Mouse (Mus musculus) CH12.LX (cell line): ENCODE results near the gene Tbx5.

Experiments used
- CTCF ChIP-seq, 2 experiments: IDR thresholded peaks in 1 of 2; conservative IDR thresholded peaks in 1 of 2; 2 replicates each; pipeline ENCODE4 v1.5.1; 2011 to 2012; ENCODE audit warnings: low read depth in 2 of 2, low read length in 2 of 2, improper control_type of control experiment in 1 of 2, inconsistent platforms in 1 of 2, mild to moderate bottlenecking in 1 of 2, moderate library complexity in 1 of 2
- ELF1 ChIP-seq: IDR thresholded peaks from 2 replicates; pipeline ENCODE4 v1.6.1; 2014; ENCODE audit warnings: low read depth, mild to moderate bottlenecking, inconsistent platforms, low read length, improper control_type of control experiment
- GABPA ChIP-seq: IDR thresholded peaks from 2 replicates; pipeline ENCODE4 v1.6.1; 2012; ENCODE audit warnings: low read depth, low read length, improper control_type of control experiment, inconsistent platforms; ENCODE audit not compliant: insufficient replicate concordance
- MAFK ChIP-seq: IDR thresholded peaks from 2 replicates; pipeline ENCODE4 v1.6.1; 2011; ENCODE audit warnings: low read length, improper control_type of control experiment; ENCODE audit not compliant: insufficient replicate concordance
- MAX ChIP-seq: IDR thresholded peaks from 2 replicates; pipeline ENCODE4 v1.6.1; 2011; ENCODE audit warnings: low read length, improper control_type of control experiment
- NRF1 ChIP-seq: IDR thresholded peaks from 2 replicates; pipeline ENCODE4 v1.6.1; 2014; ENCODE audit warnings: low read depth, mild to moderate bottlenecking, inconsistent platforms, low read length, improper control_type of control experiment, moderate library complexity
- POLR2A ChIP-seq: IDR thresholded peaks from 2 replicates; pipeline ENCODE4 v1.6.1; 2011; ENCODE audit warnings: low read depth, mild to moderate bottlenecking, improper control_type of control experiment, low read length
- SMC3 ChIP-seq: IDR thresholded peaks from 2 replicates; pipeline ENCODE4 v1.6.1; 2011; ENCODE audit warnings: low read depth, low read length, improper control_type of control experiment
- USF1 ChIP-seq: IDR thresholded peaks from 2 replicates; pipeline ENCODE4 v1.6.1; 2014; ENCODE audit warnings: low read depth, mild to moderate bottlenecking, inconsistent platforms, low read length, improper control_type of control experiment
- ZC3H11A ChIP-seq: IDR thresholded peaks from 2 replicates; pipeline ENCODE4 v1.6.1; 2012; ENCODE audit warnings: low read depth, mild to moderate bottlenecking, inconsistent platforms, low read length, improper control_type of control experiment
- ZMIZ1 ChIP-seq: IDR thresholded peaks from 2 replicates; pipeline ENCODE4 v1.6.1; 2012; ENCODE audit warnings: low read depth, mild to moderate bottlenecking, inconsistent platforms, low read length, improper control_type of control experiment

- no peak for TF ChIP-seq NRF1
- TF ChIP-seq MAX = no peak
- no peak for TF ChIP-seq SMC3
- no peak for TF ChIP-seq CTCF (conservative IDR thresholded peaks at IDR 0.05 in 1 of 2, IDR thresholded peaks at IDR 0.05 in 1 of 2; ENCODE audit: low read depth in 2 of 2, low read length in 2 of 2)
- no peak for TF ChIP-seq POLR2A
- TF ChIP-seq USF1 = no peak
- TF ChIP-seq MAFK = no peak
- TF ChIP-seq ELF1 = no peak
- TF ChIP-seq ZC3H11A = no peak
- TF ChIP-seq GABPA = no peak
- no peak for TF ChIP-seq ZMIZ1
These were observed 959 bp downstream of the Tbx5 start for GRCm38 (mm10) chr5:119833223-119834030.
